Mouse (Mus musculus) limb, embryonic 14.5 days (tissue): Measurements from ENCODE around the gene Them4. TPM values are rescaled to one million over a fixed set of nuclear protein-coding genes. Genes with fewer than 3 reads are reported as not detected.

Experiments used
- ATAC-seq: fragments of 200-750 bp; cut with Nextera tagmentation; 2 replicates; pipeline ENCODE4 v1.8.0; 2017; ENCODE audit warnings: low read depth, moderate number of reproducible peaks, moderate TSS enrichment; ENCODE audit not compliant: low FRiP score
- DNase-seq: peaks from one replicate; pipeline ENCODE4 v3.0.0-alpha.2; 2015; ENCODE audit warnings: low spot score
- H3K27ac ChIP-seq: fragments of 300-500 bp; sonication (generic); replicated peaks from 2 replicates; pipeline ENCODE4 v1.5.1; 2014; ENCODE audit warnings: low read depth, mild to moderate bottlenecking, low read length, moderate library complexity, mixed read lengths
- H3K27me3 ChIP-seq: fragments of 300-500 bp; sonication (generic); 2 replicates; pipeline ENCODE4 v1.6.1; 2014; ENCODE audit warnings: low read length, mixed read lengths; ENCODE audit not compliant: control insufficient read depth, insufficient read depth
- H3K36me3 ChIP-seq: fragments of 300-500 bp; sonication (generic); 2 replicates; pipeline ENCODE4 v1.6.1; 2014; ENCODE audit warnings: mild to moderate bottlenecking, low read length, moderate library complexity, mixed read lengths; ENCODE audit not compliant: control insufficient read depth, insufficient read depth
- H3K4me1 ChIP-seq: fragments of 300-500 bp; sonication (generic); 2 replicates; pipeline ENCODE4 v1.6.1; 2014; ENCODE audit warnings: antibody characterized with exemption, low read length, mixed read lengths; ENCODE audit not compliant: control insufficient read depth, insufficient read depth
- H3K4me2 ChIP-seq: fragments of 300-500 bp; sonication (generic); replicated peaks from 2 replicates; pipeline ENCODE4 v1.6.1; 2014; ENCODE audit warnings: low read depth, mild to moderate bottlenecking, low read length, moderate library complexity; ENCODE audit not compliant: severe bottlenecking
- H3K4me3 ChIP-seq: fragments of 300-500 bp; sonication (generic); replicated peaks from 2 replicates; pipeline ENCODE4 v1.5.1; 2014; ENCODE audit warnings: low read length
- H3K9ac ChIP-seq: fragments of 300-500 bp; sonication (generic); 2 replicates; pipeline ENCODE4 v1.6.1; 2014; ENCODE audit warnings: mild to moderate bottlenecking, low read depth, low read length, moderate library complexity; ENCODE audit not compliant: severe bottlenecking
- H3K9me3 ChIP-seq: fragments of 300-500 bp; sonication (generic); 2 replicates; pipeline ENCODE4 v1.6.1; 2016; ENCODE audit warnings: low read length; ENCODE audit not compliant: control insufficient read depth
- POLR2A ChIP-seq: fragments of 200-500 bp; IDR thresholded peaks from 2 replicates; pipeline ENCODE4 v1.8.0; 2012; ENCODE audit warnings: inconsistent platforms, mild to moderate bottlenecking, moderate library complexity, borderline replicate concordance; ENCODE audit not compliant: insufficient read depth, insufficient read length; ENCODE audit errors: extremely low read depth
- WGBS: fragments of 180-500 bp; shearing (Covaris S2); extraction: QIAGEN DNeasy Blood & Tissue Kit; methylation state at CpG from one replicate; pipeline ENCODE4 v1.1.7; 2014; 5-methylcytosine and 5-hydroxymethylcytosine counted together
- polyA plus RNA-seq, 2 experiments: library from polyadenylated mRNA; depleted of rRNA in 1 of 2; stranded (reverse) in 1 of 2; unstranded in 1 of 2; fragments of >200 nt; fragmentation: Nextera tagmentation in 1 of 2; extraction: Ambion mirVana in 1 of 2; gene quantifications; 2 replicates each; pipeline versions ENCODE4 v1.2.1 to v1.2.3; 2012 to 2014

Them4 gene
- polyA plus RNA-seq, 2 experiments: 5.6 to 13.1 TPM

DNA sequence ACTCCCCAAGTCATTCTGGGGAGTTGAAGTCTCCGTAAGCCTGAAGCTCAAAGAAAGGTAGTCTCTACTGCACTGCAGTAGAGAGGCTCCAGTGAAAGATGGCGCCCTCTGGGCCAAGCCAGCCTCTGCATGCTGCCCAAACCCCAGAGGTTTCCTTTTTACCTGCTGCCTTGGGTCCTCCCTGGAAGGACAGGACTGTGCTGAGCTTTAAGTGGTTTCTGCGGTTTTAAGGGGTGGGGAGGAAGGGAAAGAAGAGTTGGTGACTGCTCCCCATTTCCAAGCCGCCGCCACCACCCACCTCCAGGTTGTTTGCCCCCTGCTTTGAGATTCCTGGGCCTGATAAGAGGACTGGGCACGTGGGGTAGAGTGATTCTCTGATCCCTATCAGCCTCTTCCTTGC is 58.7 kb downstream of the Them4 start:
- Histone ChIP-seq H3K36me3 (no peaks in the 10 kb centered on the region), H3K9me3 (no peaks in the 10 kb centered on the region), H3K9ac (no peak overlapping the region), H3K27ac (no peak overlapping the region), H3K27me3 (peaks cover 15% of the 10 kb centered on the region; the same call in 1 of the 2 replicates), H3K4me3 (no peak overlapping the region), H3K4me1 (peaks cover 21% of the 10 kb centered on the region), H3K4me2 (no peak overlapping the region)
- WGBS: 70% methylated on average over 6 of the region's 6 CpGs
- TF ChIP-seq POLR2A: no peak
- DNase-seq (no peak), ATAC-seq (no peak)

DNA sequence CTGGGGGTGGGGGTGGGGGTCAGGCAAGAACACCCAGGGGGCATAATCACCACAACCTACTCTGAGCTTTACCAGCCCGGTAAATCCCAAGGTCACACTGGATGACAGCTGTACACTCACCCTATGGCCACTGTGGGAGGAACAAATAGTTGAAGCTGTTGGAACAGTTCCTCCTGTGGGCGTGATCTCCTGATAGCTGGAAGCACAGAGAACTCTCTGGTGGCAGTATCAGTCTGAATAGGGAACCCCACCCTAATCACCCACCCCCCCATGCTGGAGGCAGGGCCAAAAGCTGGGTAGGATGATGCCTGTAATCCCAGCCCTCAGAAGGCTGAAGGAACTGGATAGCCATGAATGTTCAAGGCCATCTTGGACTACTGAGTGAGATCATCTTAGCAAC is 59.8 kb downstream of the Them4 start:
- Histone ChIP-seq H3K9ac (no peak overlapping the region), H3K9me3 (no peaks in the 10 kb centered on the region), H3K4me3 (no peak overlapping the region), H3K4me1 (peaks cover 26% of the 10 kb centered on the region), H3K27ac (no peak overlapping the region), H3K4me2 (no peak overlapping the region), H3K27me3 (peaks cover 12% of the 10 kb centered on the region; the same call in 1 of the 2 replicates), H3K36me3 (no peaks in the 10 kb centered on the region)
- no peak for TF ChIP-seq POLR2A
- WGBS: 57% methylated on average over 2 of the region's 2 CpGs
- ATAC-seq (no peak), DNase-seq (no peak)

DNA sequence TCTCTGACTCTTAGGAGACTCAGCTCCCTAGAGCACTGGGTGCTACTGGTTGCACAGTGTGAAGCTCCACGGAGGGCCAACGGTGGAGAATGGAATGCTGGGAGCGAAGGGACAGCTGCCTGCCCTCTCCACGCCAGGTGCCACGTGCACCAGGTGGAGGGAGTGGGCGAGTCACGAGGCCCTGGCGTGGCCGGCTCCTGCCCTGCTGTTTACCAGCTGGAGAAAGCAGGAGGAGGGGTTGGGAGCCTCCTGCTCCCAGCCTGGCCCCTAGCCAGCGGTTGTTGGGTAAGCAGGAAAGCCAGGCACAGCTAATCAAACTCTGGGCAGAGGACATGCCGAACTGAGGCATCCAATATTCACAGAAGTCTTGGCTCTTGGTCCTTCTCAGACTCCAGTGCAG is 61.7 kb downstream of the Them4 start:
- under 1% methylated on average over 11 of the region's 11 CpGs for WGBS
- H3K4me2 ChIP-seq: peak overlapping the region; percentile 21
- no peaks in the 10 kb centered on the region for H3K9me3 ChIP-seq
- peak; percentile 67 for ATAC-seq
- H3K27me3 ChIP-seq: no peaks in the 10 kb centered on the region
- H3K4me3 ChIP-seq: no peak overlapping the region
- no peak overlapping the region for H3K27ac ChIP-seq
- no peak for TF ChIP-seq POLR2A
- H3K4me1 ChIP-seq: peaks cover 26% of the 10 kb centered on the region
- H3K36me3 ChIP-seq: no peaks in the 10 kb centered on the region
- peak; percentile 48 for DNase-seq
- 0 out of 2 replicates have a peak overlapping the region, but pooled peaks have one; percentile 7 for H3K9ac ChIP-seq

DNA sequence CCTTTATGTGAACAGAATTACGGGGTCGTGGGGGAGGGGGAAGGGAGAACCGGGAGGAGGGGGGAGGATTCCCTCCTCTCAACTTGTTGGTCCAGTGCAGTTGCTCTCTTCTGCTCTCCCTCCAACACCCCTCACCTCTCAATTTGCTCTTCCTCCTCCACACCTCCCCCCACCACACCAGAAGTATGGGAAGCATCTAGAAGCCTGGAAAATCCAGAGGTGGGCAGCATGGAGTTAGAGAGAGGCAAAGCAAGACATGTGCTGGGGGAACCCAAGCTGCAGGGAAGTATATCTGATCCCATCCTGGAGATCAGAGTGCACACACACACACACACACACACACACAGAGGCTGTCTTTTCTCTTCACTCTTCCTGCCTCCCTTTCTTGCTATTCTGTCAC is 62.1 kb downstream of the Them4 start:
- Histone ChIP-seq H3K4me2 (peak overlapping the region; percentile 21), H3K4me3 (no peak overlapping the region), H3K4me1 (peaks cover 29% of the 10 kb centered on the region), H3K27ac (no peak overlapping the region), H3K9ac (no peak overlapping the region), H3K9me3 (no peaks in the 10 kb centered on the region), H3K36me3 (no peaks in the 10 kb centered on the region), H3K27me3 (no peaks in the 10 kb centered on the region)
- TF ChIP-seq POLR2A: no peak
- no peak for DNase-seq
- WGBS: 0% methylated on average over 2 of the region's 3 CpGs
- peak; percentile 17 for ATAC-seq

DNA sequence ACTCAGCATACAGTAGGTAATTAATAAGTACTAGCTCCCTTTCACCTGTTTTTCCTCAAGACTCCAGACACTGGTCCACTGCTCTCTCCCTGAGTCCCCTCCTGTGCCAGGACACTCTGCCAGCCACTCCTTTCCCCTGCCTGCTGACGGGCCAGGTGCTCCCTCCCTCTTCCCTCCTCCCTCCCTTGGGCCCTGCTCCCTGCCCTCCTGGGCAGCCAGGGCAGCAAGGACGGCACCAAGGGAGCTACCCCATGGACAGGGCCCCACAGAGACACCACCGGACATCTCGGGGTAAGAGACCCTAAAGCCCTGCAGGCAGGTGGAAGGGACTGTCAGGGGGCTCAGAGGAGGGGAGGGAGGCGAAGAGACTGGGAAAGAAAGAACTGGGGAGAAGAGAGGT is 62.8 kb downstream of the Them4 start, which contains the start of gene Rorc:
Rorc (plus strand) TSS at position 154 of the 400 bp plus-strand sequence.
- no peak within 1 kb of the TSS for H3K27ac ChIP-seq
- no peak for ATAC-seq
- H3K9ac ChIP-seq: peak within 1 kb of the TSS; percentile 25

DNA sequence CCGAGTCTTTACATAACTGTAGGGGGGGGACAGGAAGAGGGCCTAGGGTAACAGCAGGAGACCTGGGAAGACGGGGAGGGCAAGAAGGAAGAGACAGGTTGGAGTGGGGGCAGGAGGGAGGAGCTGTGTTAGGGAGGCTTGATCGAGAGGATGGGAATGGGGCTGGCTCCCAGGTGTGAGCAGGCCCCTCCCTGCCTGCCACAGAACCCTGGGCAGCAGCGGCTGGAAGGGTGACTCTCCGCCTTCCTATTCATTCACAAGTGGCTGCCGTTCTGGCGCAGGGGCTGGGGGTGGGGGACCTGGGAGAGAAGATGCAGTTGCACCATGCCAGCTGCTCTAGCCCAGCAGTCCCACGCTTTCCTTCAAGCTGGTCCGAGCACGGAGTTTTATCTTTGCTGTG is 63.2 kb downstream of the Them4 start:
- Histone ChIP-seq H3K4me2 (peak overlapping the region; percentile 43), H3K9me3 (no peaks in the 10 kb centered on the region), H3K27ac (no peak overlapping the region), H3K4me3 (peak overlapping the region; percentile 11), H3K9ac (peak overlapping the region; percentile 25), H3K36me3 (no peaks in the 10 kb centered on the region), H3K27me3 (no peaks in the 10 kb centered on the region), H3K4me1 (peaks cover 34% of the 10 kb centered on the region)
- 5% methylated on average over 10 of the region's 10 CpGs for WGBS
- ATAC-seq (no peak), DNase-seq (no peak)
- TF ChIP-seq POLR2A: no peak

More for the DNA sequence above, 62.8 kb downstream of the Them4 start, which contains the start of gene Rorc:
- Histone ChIP-seq H3K27me3 (no peaks in the 10 kb centered on the region), H3K4me1 (peaks cover 34% of the 10 kb centered on the region), H3K9me3 (no peaks in the 10 kb centered on the region), H3K36me3 (no peaks in the 10 kb centered on the region), H3K4me2 (peak within 1 kb of the TSS; percentile 43), H3K4me3 (peak within 1 kb of the TSS; percentile 11)
- WGBS: 18% methylated on average over 5 of the region's 5 CpGs
- TF ChIP-seq POLR2A: no peak
- no peak for DNase-seq
